Comparison of ENCODE assay signal across 26 mouse cellular contexts in the genomic region with DNA sequence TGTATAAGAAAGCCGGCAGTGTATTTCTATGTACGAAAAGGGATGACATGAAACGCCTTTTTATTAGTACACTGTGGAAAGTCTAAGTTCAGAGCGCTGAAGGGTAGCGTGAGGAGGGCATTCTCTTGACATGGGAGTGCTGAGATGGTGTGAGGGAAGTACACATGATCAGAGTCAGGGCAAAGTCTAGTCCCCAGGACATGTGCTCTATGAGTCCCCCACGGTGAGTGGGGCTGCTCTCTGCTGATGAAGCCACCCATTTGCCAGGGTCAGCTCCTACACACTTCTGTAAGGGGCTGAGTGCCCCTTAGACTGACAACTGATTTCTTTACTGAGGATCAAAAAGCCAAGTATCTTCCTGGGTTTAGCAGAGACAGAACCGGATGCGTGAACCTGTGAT. TPM values are rescaled to one million over a fixed set of nuclear protein-coding genes. Genes with fewer than 3 reads are reported as not detected.
DNase-seq lines count a peak whose midpoint lies in the region; ATAC-seq and TF ChIP-seq lines count a peak whose summit lies in the region.
"Had no signal": no experiment of that assay in that cellular context is flagged by ENCODE, and none has a peak within 500 bp of the region (broad histone marks: within the 10 kb centered on the region; RNA-seq: fewer than 3 reads in every experiment).

No protein-coding gene starts in this region.

- H3K36me3 ChIP-seq in embryonic facial prominence, embryonic 13.5 days, result no peaks in the 10 kb centered on the region
- H3K36me3 ChIP-seq in embryonic facial prominence, embryonic 10.5 days (replicated peaks), result no peaks in the 10 kb centered on the region
- H3K36me3 ChIP-seq in intestine, postnatal 0 days (ENCODE audit: control insufficient read depth, insufficient read depth), result no peaks in the 10 kb centered on the region
- no peaks in the 10 kb centered on the region for H3K36me3 ChIP-seq in intestine, embryonic 16.5 days (ENCODE audit: control insufficient read depth, insufficient read depth, low read length)
- H3K36me3 ChIP-seq in midbrain, embryonic 10.5 days, result no peaks in the 10 kb centered on the region
- H3K36me3 ChIP-seq in midbrain, embryonic 14.5 days (ENCODE audit: control insufficient read depth, insufficient read depth, low read length), result peaks cover 23% of the 10 kb centered on the region; the same call in 1 of the 2 replicates
- H3K36me3 ChIP-seq: G1E; heart, embryonic 12.5 days had no signal

- H3K27ac ChIP-seq in embryonic facial prominence, embryonic 13.5 days, result no peak overlapping the region
- no peak overlapping the region for H3K27ac ChIP-seq in embryonic facial prominence, embryonic 10.5 days (replicated peaks)
- no peak overlapping the region for H3K27ac ChIP-seq in intestine, postnatal 0 days (ENCODE audit: low read depth, low read length)
- no peak overlapping the region for H3K27ac ChIP-seq in intestine, embryonic 16.5 days (ENCODE audit: low read length)
- H3K27ac ChIP-seq in midbrain, embryonic 10.5 days (replicated peaks), result peak overlapping the region; percentile 14; the same call in 1 of the 2 replicates
- H3K27ac ChIP-seq in midbrain, embryonic 14.5 days (replicated peaks; ENCODE audit: low read depth, low read length), result no peak overlapping the region
- H3K27ac ChIP-seq: gastrocnemius, adult 2 months; liver, embryonic 14.5 days; macrophage; midbrain, embryonic 15.5 days had no signal

- WGBS in embryonic facial prominence, embryonic 13.5 days, result 81% methylated on average over 8 of the region's 8 CpGs
- WGBS in embryonic facial prominence, embryonic 10.5 days, result 80% methylated on average over 8 of the region's 8 CpGs
- WGBS in intestine, postnatal 0 days, result 59% methylated on average over 8 of the region's 8 CpGs
- 75% methylated on average over 8 of the region's 8 CpGs for WGBS in intestine, embryonic 16.5 days
- 70% methylated on average over 8 of the region's 8 CpGs for WGBS in midbrain, embryonic 10.5 days
- WGBS in midbrain, embryonic 14.5 days, result 68% methylated on average over 8 of the region's 8 CpGs

- H3K9ac ChIP-seq in embryonic facial prominence, embryonic 13.5 days, result 0 out of 2 replicates have a peak overlapping the region, but pooled peaks have one; percentile 7
- no peak overlapping the region for H3K9ac ChIP-seq in intestine, postnatal 0 days (ENCODE audit: low read depth, low read length)
- H3K9ac ChIP-seq in intestine, embryonic 16.5 days (ENCODE audit: low read depth, low read length), result no peak overlapping the region
- H3K9ac ChIP-seq in midbrain, embryonic 14.5 days (replicated peaks; ENCODE audit: low read length), result no peak overlapping the region
- H3K9ac ChIP-seq: heart, embryonic 12.5 days; liver, embryonic 14.5 days; midbrain, embryonic 15.5 days had no signal

- H3K9me3 ChIP-seq in embryonic facial prominence, embryonic 13.5 days, result no peaks in the 10 kb centered on the region
- no peaks in the 10 kb centered on the region for H3K9me3 ChIP-seq in embryonic facial prominence, embryonic 10.5 days
- H3K9me3 ChIP-seq in intestine, postnatal 0 days (ENCODE audit: control insufficient read depth), result no peaks in the 10 kb centered on the region
- H3K9me3 ChIP-seq in intestine, embryonic 16.5 days (ENCODE audit: control insufficient read depth, low read length), result no peaks in the 10 kb centered on the region
- H3K9me3 ChIP-seq in midbrain, embryonic 10.5 days (replicated peaks), result no peaks in the 10 kb centered on the region
- H3K9me3 ChIP-seq in midbrain, embryonic 14.5 days (ENCODE audit: control insufficient read depth, low read length), result no peaks in the 10 kb centered on the region
- H3K9me3 ChIP-seq: heart, embryonic 12.5 days; midbrain, embryonic 15.5 days had no signal

- H3K4me1 ChIP-seq in embryonic facial prominence, embryonic 13.5 days, result no peaks in the 10 kb centered on the region
- H3K4me1 ChIP-seq in embryonic facial prominence, embryonic 10.5 days, result peaks cover 25% of the 10 kb centered on the region
- no peaks in the 10 kb centered on the region for H3K4me1 ChIP-seq in intestine, postnatal 0 days (replicated peaks; ENCODE audit: control insufficient read depth, insufficient read depth, low read length)
- peaks cover 8% of the 10 kb centered on the region; the same call in 1 of the 2 replicates for H3K4me1 ChIP-seq in intestine, embryonic 16.5 days (ENCODE audit: control insufficient read depth, insufficient read depth, low read length)
- H3K4me1 ChIP-seq in midbrain, embryonic 10.5 days, result peaks cover 34% of the 10 kb centered on the region
- H3K4me1 ChIP-seq in midbrain, embryonic 14.5 days (ENCODE audit: control insufficient read depth, insufficient read depth, low read length), result no peaks in the 10 kb centered on the region

- TF ChIP-seq CTCF in intestine, postnatal 0 days (IDR thresholded peaks at IDR 0.05; ENCODE audit: low read depth), result no peak

- DNase-seq in embryonic facial prominence, embryonic 10.5 days (ENCODE audit: low spot score), result no peak
- DNase-seq in midbrain, embryonic 10.5 days (ENCODE audit: low spot score), result no peak
- no peak for DNase-seq in midbrain, embryonic 14.5 days
- DNase-seq in adrenal gland, postnatal 14 days, result no peak
- no peak for DNase-seq in layer of hippocampus, postnatal 36 days
- DNase-seq: adrenal gland, adult 8-10 months; cerebellum, adult 8-10 months; cerebellum, postnatal 25 days; gastrocnemius, adult 2 months; gastrocnemius, postnatal 36 days; heart, adult 18-20 months; lung, adult 2 months; lung, postnatal 10 days; right cerebral cortex, adult 18-20 months; spleen, adult 18-20 months; thymus, adult 18-20 months; thymus, postnatal 25 days had no signal

- H3K4me2 ChIP-seq in embryonic facial prominence, embryonic 13.5 days, result no peak overlapping the region
- no peak overlapping the region for H3K4me2 ChIP-seq in intestine, postnatal 0 days (replicated peaks; ENCODE audit: low read depth)
- no peak overlapping the region for H3K4me2 ChIP-seq in intestine, embryonic 16.5 days (ENCODE audit: low read depth, low read length)
- no peak overlapping the region for H3K4me2 ChIP-seq in midbrain, embryonic 14.5 days (ENCODE audit: low read length)
- H3K4me2 ChIP-seq: heart, embryonic 12.5 days; midbrain, embryonic 15.5 days had no signal

- no peak for ATAC-seq in embryonic facial prominence, embryonic 13.5 days (ENCODE audit: insufficient number of reproducible peaks, insufficient read depth, low FRiP score, low TSS enrichment, low read depth)
- ATAC-seq in intestine, postnatal 0 days, result peak; percentile 50; the same call in 1 of the 2 replicates
- ATAC-seq in intestine, embryonic 16.5 days, result no peak
- ATAC-seq in midbrain, embryonic 14.5 days (ENCODE audit: low FRiP score, low TSS enrichment), result no peak
- ATAC-seq: forebrain, embryonic 16.5 days; midbrain, embryonic 15.5 days had no signal

- H3K27me3 ChIP-seq in embryonic facial prominence, embryonic 13.5 days, result no peaks in the 10 kb centered on the region
- no peaks in the 10 kb centered on the region for H3K27me3 ChIP-seq in embryonic facial prominence, embryonic 10.5 days (replicated peaks; ENCODE audit: low read depth, poor library complexity, severe bottlenecking)
- H3K27me3 ChIP-seq in intestine, postnatal 0 days (replicated peaks; ENCODE audit: control insufficient read depth, insufficient read depth, low read length), result no peaks in the 10 kb centered on the region
- no peaks in the 10 kb centered on the region for H3K27me3 ChIP-seq in intestine, embryonic 16.5 days (replicated peaks; ENCODE audit: control insufficient read depth, insufficient read depth, low read length)
- no peaks in the 10 kb centered on the region for H3K27me3 ChIP-seq in midbrain, embryonic 10.5 days (ENCODE audit: low read depth, poor library complexity, severe bottlenecking)
- H3K27me3 ChIP-seq in midbrain, embryonic 14.5 days (ENCODE audit: control insufficient read depth, insufficient read depth, low read length), result no peaks in the 10 kb centered on the region
- H3K27me3 ChIP-seq: midbrain, embryonic 15.5 days had no signal

- H3K4me3 ChIP-seq in embryonic facial prominence, embryonic 13.5 days, result no peak overlapping the region
- no peak overlapping the region for H3K4me3 ChIP-seq in embryonic facial prominence, embryonic 10.5 days
- H3K4me3 ChIP-seq in intestine, postnatal 0 days (ENCODE audit: low read depth, low read length), result no peak overlapping the region
- H3K4me3 ChIP-seq in intestine, embryonic 16.5 days (ENCODE audit: low read length), result no peak overlapping the region
- no peak overlapping the region for H3K4me3 ChIP-seq in midbrain, embryonic 10.5 days
- H3K4me3 ChIP-seq in midbrain, embryonic 14.5 days (replicated peaks; ENCODE audit: low read depth, low read length), result no peak overlapping the region
- H3K4me3 ChIP-seq: gastrocnemius, adult 2 months; heart, embryonic 12.5 days; midbrain, embryonic 15.5 days had no signal

RNA-seq across cellular contexts. Expression of gene Rab35, which starts 35.5 kb away (rescaled TPM):
- 13.1 and 15.9 TPM in 2 replicates for polyA plus RNA-seq in embryonic facial prominence, embryonic 13.5 days (2015; fragmentation: Nextera tagmentation; extraction: Ambion mirVana)
- 14.9 and 15.1 TPM in 2 replicates for polyA plus RNA-seq in embryonic facial prominence, embryonic 10.5 days (2016; fragmentation: Nextera tagmentation; extraction: Ambion mirVana)
- polyA plus RNA-seq in intestine, postnatal 0 days (2015; fragmentation: Nextera tagmentation; extraction: Ambion mirVana), result 16.7 and 17.3 TPM in 2 replicates
- 4.4 and 5.1 TPM in 2 replicates for polyA plus RNA-seq in intestine, embryonic 16.5 days (2015; fragmentation: Nextera tagmentation; extraction: Ambion mirVana)
- polyA plus RNA-seq in midbrain, embryonic 10.5 days (2016; fragmentation: Nextera tagmentation; extraction: Ambion mirVana), result 11.8 and 13.3 TPM in 2 replicates
- 24.9 and 28.0 TPM in 2 replicates for polyA plus RNA-seq in midbrain, embryonic 14.5 days (2014; fragmentation: Nextera tagmentation; extraction: Ambion mirVana)
- 55.3 and 59.5 TPM in 2 replicates for total RNA-seq in adrenal gland, postnatal 14 days (2021)
- total RNA-seq in layer of hippocampus, postnatal 36 days (2021), result 10 to 100 TPM; 88.7 to 89.0 TPM
